ENCODE assay signal across 13 mouse cellular contexts in the genomic region with DNA sequence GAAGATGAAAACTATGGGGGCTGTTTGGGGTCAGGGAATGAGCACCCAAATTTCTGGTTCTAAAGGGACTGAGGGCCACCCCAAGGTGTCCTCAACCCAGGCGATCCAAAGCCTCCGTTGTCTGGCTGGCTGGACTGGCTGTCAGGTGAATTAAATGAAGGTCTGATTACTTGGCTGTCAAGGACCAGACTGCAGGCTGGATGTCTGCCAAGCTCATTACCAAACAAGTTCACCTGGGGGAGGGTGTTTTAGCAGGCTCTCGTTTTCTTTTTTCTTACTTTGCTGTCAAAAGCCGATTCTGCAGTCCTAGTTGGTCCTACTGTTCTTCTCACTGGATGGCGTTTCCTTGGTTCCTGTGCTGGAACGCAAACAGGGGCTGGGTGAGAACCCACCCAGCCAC. TPM values are rescaled to one million over a fixed set of nuclear protein-coding genes. Genes with fewer than 3 reads are reported as not detected.
DNase-seq lines count a peak whose midpoint lies in the region; ATAC-seq lines count a peak whose summit lies in the region.
"Had no signal": no experiment of that assay in that cellular context is flagged by ENCODE, and none has a peak within 500 bp of the region (broad histone marks: within the 10 kb centered on the region; RNA-seq: fewer than 3 reads in every experiment).

No protein-coding gene starts in this region.

- H3K27ac ChIP-seq in embryonic facial prominence, embryonic 13.5 days: peak overlapping the region; percentile 7; the same call in 1 of the 2 replicates
- no peak overlapping the region; the same call in 1 of the 2 replicates for H3K27ac ChIP-seq in embryonic facial prominence, embryonic 10.5 days (replicated peaks)
- no peak overlapping the region for H3K27ac ChIP-seq in kidney, embryonic 14.5 days (ENCODE audit: low read depth, low read length)
- H3K27ac ChIP-seq in forebrain, embryonic 15.5 days (replicated peaks): peak overlapping the region; percentile 59
- H3K27ac ChIP-seq: embryonic facial prominence, embryonic 12.5 days had no signal

- WGBS in embryonic facial prominence, embryonic 13.5 days: 69% methylated on average over 6 of the region's 6 CpGs
- 84% methylated on average over 6 of the region's 6 CpGs for WGBS in embryonic facial prominence, embryonic 10.5 days
- WGBS in kidney, embryonic 14.5 days: 73% methylated on average over 6 of the region's 6 CpGs
- whole genome bisulfite sequencing in forebrain, embryonic 15.5 days: 35% methylated on average over 6 of the region's 6 CpGs

- H3K4me2 ChIP-seq in embryonic facial prominence, embryonic 13.5 days: no peak overlapping the region
- H3K4me2 ChIP-seq in kidney, embryonic 14.5 days (replicated peaks; ENCODE audit: low read depth, low read length): no peak overlapping the region
- no peak overlapping the region for H3K4me2 ChIP-seq in forebrain, embryonic 15.5 days (replicated peaks)
- H3K4me2 ChIP-seq: embryonic facial prominence, embryonic 12.5 days had no signal

- no peak for ATAC-seq in embryonic facial prominence, embryonic 13.5 days (ENCODE audit: insufficient number of reproducible peaks, insufficient read depth, low FRiP score, low TSS enrichment, low read depth)
- no peak for ATAC-seq in kidney, embryonic 14.5 days (ENCODE audit: low FRiP score, low TSS enrichment)
- no peak for ATAC-seq in forebrain, embryonic 15.5 days (replicated peaks)
- ATAC-seq: liver, postnatal 0 days had no signal

- no peak overlapping the region for H3K9ac ChIP-seq in embryonic facial prominence, embryonic 13.5 days
- H3K9ac ChIP-seq in kidney, embryonic 14.5 days (ENCODE audit: low read depth, low read length): no peak overlapping the region
- H3K9ac ChIP-seq in forebrain, embryonic 15.5 days (replicated peaks): no peak overlapping the region
- H3K9ac ChIP-seq: embryonic facial prominence, embryonic 12.5 days; liver, postnatal 0 days had no signal

- H3K27me3 ChIP-seq in embryonic facial prominence, embryonic 13.5 days: no peaks in the 10 kb centered on the region
- H3K27me3 ChIP-seq in embryonic facial prominence, embryonic 10.5 days (replicated peaks; ENCODE audit: low read depth, poor library complexity, severe bottlenecking): no peaks in the 10 kb centered on the region; the same call in 1 of the 2 replicates
- no peaks in the 10 kb centered on the region for H3K27me3 ChIP-seq in kidney, embryonic 14.5 days (ENCODE audit: control insufficient read depth, insufficient read depth, low read length)
- H3K27me3 ChIP-seq in forebrain, embryonic 15.5 days: no peaks in the 10 kb centered on the region
- H3K27me3 ChIP-seq: embryonic facial prominence, embryonic 12.5 days had no signal

- H3K9me3 ChIP-seq in embryonic facial prominence, embryonic 13.5 days: no peaks in the 10 kb centered on the region
- no peaks in the 10 kb centered on the region for H3K9me3 ChIP-seq in embryonic facial prominence, embryonic 10.5 days
- no peaks in the 10 kb centered on the region for H3K9me3 ChIP-seq in kidney, embryonic 14.5 days (ENCODE audit: control insufficient read depth, low read length)
- no peaks in the 10 kb centered on the region for H3K9me3 ChIP-seq in forebrain, embryonic 15.5 days
- H3K9me3 ChIP-seq: embryonic facial prominence, embryonic 12.5 days had no signal

- no peaks in the 10 kb centered on the region for H3K36me3 ChIP-seq in embryonic facial prominence, embryonic 13.5 days
- H3K36me3 ChIP-seq in embryonic facial prominence, embryonic 10.5 days (replicated peaks): no peaks in the 10 kb centered on the region
- H3K36me3 ChIP-seq in kidney, embryonic 14.5 days (ENCODE audit: control insufficient read depth, insufficient read depth, low read length): no peaks in the 10 kb centered on the region
- H3K36me3 ChIP-seq in forebrain, embryonic 15.5 days: no peaks in the 10 kb centered on the region
- H3K36me3 ChIP-seq: embryonic facial prominence, embryonic 12.5 days had no signal

- DNase-seq in embryonic facial prominence, embryonic 10.5 days (ENCODE audit: low spot score): no peak
- DNase-seq in kidney, postnatal 36 days: peak; percentile 16 to 32
- peak; percentile 76 for DNase-seq in brain, adult 2 months (ENCODE audit: low read depth, low spot score)
- DNase-seq in right cerebral cortex, postnatal 36 days (ENCODE audit: low spot score in 2 of 2): no peak
- DNase-seq: adrenal gland, postnatal 36 days; gastrocnemius, postnatal 36 days; liver, postnatal 0 days; right cerebral cortex, postnatal 14 days had no signal

- 0 out of 2 replicates have a peak, but pooled peaks cover 3% of the 10 kb centered on the region for H3K4me1 ChIP-seq in embryonic facial prominence, embryonic 13.5 days
- peaks cover 26% of the 10 kb centered on the region for H3K4me1 ChIP-seq in embryonic facial prominence, embryonic 10.5 days
- no peaks in the 10 kb centered on the region for H3K4me1 ChIP-seq in kidney, embryonic 14.5 days (ENCODE audit: control insufficient read depth, insufficient read depth, low read length)
- peaks cover 30% of the 10 kb centered on the region for H3K4me1 ChIP-seq in forebrain, embryonic 15.5 days
- H3K4me1 ChIP-seq: megakaryocyte, embryonic 14.5 days had no signal

- no peak overlapping the region for H3K4me3 ChIP-seq in embryonic facial prominence, embryonic 13.5 days
- H3K4me3 ChIP-seq in embryonic facial prominence, embryonic 10.5 days: no peak overlapping the region
- no peak overlapping the region for H3K4me3 ChIP-seq in kidney, embryonic 14.5 days (ENCODE audit: low read length)
- no peak overlapping the region for H3K4me3 ChIP-seq in forebrain, embryonic 15.5 days
- H3K4me3 ChIP-seq: embryonic facial prominence, embryonic 12.5 days; megakaryocyte, embryonic 14.5 days had no signal

RNA-seq across cellular contexts. Expression of a gene that starts 40.6 kb away (rescaled TPM):
- polyA plus RNA-seq in embryonic facial prominence, embryonic 13.5 days (2015; fragmentation: Nextera tagmentation; extraction: Ambion mirVana): 1,351 and 1,423 TPM in 2 replicates
- 1,151 and 1,166 TPM in 2 replicates for polyA plus RNA-seq in embryonic facial prominence, embryonic 10.5 days (2016; fragmentation: Nextera tagmentation; extraction: Ambion mirVana)
- 1,237 and 1,509 TPM in 2 replicates for polyA plus RNA-seq in kidney, embryonic 14.5 days (2014; fragmentation: Nextera tagmentation; extraction: Ambion mirVana)
- polyA plus RNA-seq in forebrain, embryonic 15.5 days (2015; fragmentation: Nextera tagmentation; extraction: Ambion mirVana): 2,112 and 2,174 TPM in 2 replicates

Comparison
In these comparisons a context has a peak if more than half of its experiments do, and no peak if none do; other contexts are left out.
1. H3K27ac ChIP-seq: peak in embryonic facial prominence, embryonic 13.5 days (single experiment) and forebrain, embryonic 15.5 days (single experiment); none in embryonic facial prominence, embryonic 10.5 days (single experiment) and kidney, embryonic 14.5 days (single experiment).
2. DNase-seq: peak in kidney, postnatal 36 days (2 of 2) and brain, adult 2 months (single experiment); none in embryonic facial prominence, embryonic 10.5 days (single experiment) and right cerebral cortex, postnatal 36 days (0 of 2).